Mouse (Mus musculus) hindbrain, embryonic 11.5 days (tissue): ENCODE results near the gene Zfp366. TPM values are rescaled to one million over a fixed set of nuclear protein-coding genes. Genes with fewer than 3 reads are reported as not detected.

Source experiments
- ATAC-seq: fragments of 200-750 bp; cut with Nextera tagmentation; 2 replicates; pipeline ENCODE4 v1.8.0; 2017; ENCODE audit warnings: mild to moderate bottlenecking, moderate TSS enrichment, moderate library complexity; ENCODE audit not compliant: low FRiP score
- DNase-seq: peaks from one replicate; pipeline ENCODE4 v3.0.0-alpha.2; 2015; ENCODE audit warnings: low spot score
- H3K27ac ChIP-seq: fragments of 300-500 bp; sonication (generic); 2 replicates; pipeline ENCODE4 v1.5.1; 2014; ENCODE audit warnings: mild to moderate bottlenecking, low read depth, low read length
- H3K27me3 ChIP-seq: fragments of 300-500 bp; sonication (generic); 2 replicates; pipeline ENCODE4 v1.6.1; 2014; ENCODE audit warnings: mild to moderate bottlenecking, low read length, moderate library complexity, mixed read lengths; ENCODE audit not compliant: control insufficient read depth, insufficient read depth
- H3K36me3 ChIP-seq: fragments of 300-500 bp; sonication (generic); 2 replicates; pipeline ENCODE4 v1.6.1; 2014; ENCODE audit warnings: mild to moderate bottlenecking, low read length, moderate library complexity, mixed read lengths; ENCODE audit not compliant: control insufficient read depth, insufficient read depth
- H3K4me1 ChIP-seq: fragments of 300-500 bp; sonication (generic); replicated peaks from 2 replicates; pipeline ENCODE4 v1.6.1; 2014; ENCODE audit warnings: low read length, mixed read lengths; ENCODE audit not compliant: control insufficient read depth, insufficient read depth
- H3K4me2 ChIP-seq: fragments of 300-500 bp; sonication (generic); replicated peaks from 2 replicates; pipeline ENCODE4 v1.6.1; 2014; ENCODE audit warnings: mild to moderate bottlenecking, low read depth, low read length
- H3K4me3 ChIP-seq: fragments of 300-500 bp; sonication (generic); 2 replicates; pipeline ENCODE4 v1.5.1; 2014; ENCODE audit warnings: low read depth, low read length
- H3K9ac ChIP-seq: fragments of 300-500 bp; sonication (generic); 2 replicates; pipeline ENCODE4 v1.6.1; 2014; ENCODE audit warnings: low read depth, low read length
- H3K9me3 ChIP-seq: fragments of 300-500 bp; sonication (generic); 2 replicates; pipeline ENCODE4 v1.6.1; 2016; ENCODE audit warnings: low read length; ENCODE audit not compliant: control insufficient read depth
- WGBS: fragments of 180-500 bp; shearing (Covaris S2); extraction: QIAGEN DNeasy Blood & Tissue Kit; methylation state at CpG from one replicate; pipeline ENCODE4 v1.1.7; 2014; 5-methylcytosine and 5-hydroxymethylcytosine counted together
- polyA plus RNA-seq: library from polyadenylated mRNA; unstranded; fragments of >200 nt; fragmentation: Nextera tagmentation; extraction: Ambion mirVana; gene quantifications from 2 replicates; pipeline ENCODE4 v1.2.1, GENCODE M21; 2014

Zfp366 gene
- polyA plus RNA-seq, 1 experiment from 2014 or later = 0.91 TPM

- H3K27ac ChIP-seq = no peak overlapping the region
- H3K4me2 ChIP-seq = no peak overlapping the region
- DNase-seq = no peak
- H3K27me3 ChIP-seq = no peaks in the 10 kb centered on the region
- H3K4me3 ChIP-seq = no peak overlapping the region
- H3K9me3 ChIP-seq = no peaks in the 10 kb centered on the region
- no peak for ATAC-seq
- H3K9ac ChIP-seq = no peak overlapping the region
- H3K36me3 ChIP-seq = no peaks in the 10 kb centered on the region
- 87% methylated on average over 4 of the region's 4 CpGs for WGBS
- no peaks in the 10 kb centered on the region for H3K4me1 ChIP-seq
Observed at GRCm38 (mm10) chr13:99263159-99263783, 78.6 kb downstream of the Zfp366 start.

- Histone ChIP-seq H3K9ac (no peak overlapping the region), H3K4me2 (no peak overlapping the region), H3K27me3 (no peaks in the 10 kb centered on the region), H3K27ac (no peak overlapping the region), H3K9me3 (no peaks in the 10 kb centered on the region), H3K4me1 (no peaks in the 10 kb centered on the region), H3K36me3 (no peaks in the 10 kb centered on the region), H3K4me3 (no peak overlapping the region)
- no peak for DNase-seq
- no peak for ATAC-seq
- WGBS = 87% methylated on average over 6 of the region's 6 CpGs
Observed at GRCm38 (mm10) chr13:99264483-99264882, 79.9 kb downstream of the Zfp366 start.

GRCm38 (mm10) chr13:99272046-99272445 lies 87.4 kb downstream of the Zfp366 start:
- 95% methylated on average over 3 of the region's 3 CpGs for whole genome bisulfite sequencing
- ATAC-seq = no peak
- Histone ChIP-seq H3K4me3 (no peak overlapping the region), H3K9me3 (no peaks in the 10 kb centered on the region), H3K4me2 (no peak overlapping the region), H3K9ac (no peak overlapping the region), H3K27me3 (no peaks in the 10 kb centered on the region), H3K36me3 (no peaks in the 10 kb centered on the region), H3K27ac (no peak overlapping the region), H3K4me1 (no peaks in the 10 kb centered on the region)
- no peak for DNase-seq

- WGBS = 98% methylated on average over 3 of the region's 3 CpGs
- Histone ChIP-seq H3K27ac (no peak overlapping the region), H3K9me3 (no peaks in the 10 kb centered on the region), H3K4me2 (no peak overlapping the region), H3K36me3 (no peaks in the 10 kb centered on the region), H3K27me3 (no peaks in the 10 kb centered on the region), H3K4me1 (no peaks in the 10 kb centered on the region), H3K4me3 (no peak overlapping the region), H3K9ac (no peak overlapping the region)
- ATAC-seq (no peak), DNase-seq (no peak)
Observed at GRCm38 (mm10) chr13:99277521-99277920, 92.9 kb downstream of the Zfp366 start.

- Histone ChIP-seq H3K36me3 (no peaks in the 10 kb centered on the region), H3K27me3 (no peaks in the 10 kb centered on the region), H3K9ac (no peak overlapping the region), H3K4me3 (no peak overlapping the region), H3K9me3 (no peaks in the 10 kb centered on the region), H3K27ac (no peak overlapping the region), H3K4me1 (no peaks in the 10 kb centered on the region), H3K4me2 (no peak overlapping the region)
- DNase-seq (no peak), ATAC-seq (no peak)
- 86% methylated on average over 6 of the region's 6 CpGs for WGBS
Observed at GRCm38 (mm10) chr13:99278511-99278910, 93.9 kb downstream of the Zfp366 start.

DNA sequence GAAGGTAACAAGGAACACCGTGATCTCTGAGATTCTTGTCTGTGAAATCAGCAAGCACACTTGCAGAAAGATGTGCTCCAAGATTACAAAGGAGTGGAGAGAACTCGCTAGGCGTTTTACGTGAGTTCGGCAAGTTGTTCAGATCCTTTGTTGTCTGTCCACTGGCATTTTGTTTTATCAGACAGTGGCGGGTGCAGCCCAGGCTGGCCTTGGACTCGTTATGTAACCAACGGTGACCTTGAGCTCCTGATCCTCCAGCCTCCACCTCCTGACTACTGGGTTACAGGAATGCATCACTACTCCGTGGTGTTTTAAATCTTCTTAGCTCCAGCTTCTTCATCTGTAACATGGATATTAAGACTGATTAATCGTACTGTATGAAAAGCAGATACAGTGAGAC lies 94.7 kb downstream of the Zfp366 start:
- no peak for ATAC-seq
- WGBS = 80% methylated on average over 10 of the region's 10 CpGs
- H3K9ac ChIP-seq = no peak overlapping the region

GRCm38 (mm10) chr13:99282961-99283360 lies 98.3 kb downstream of the Zfp366 start:
- WGBS = 85% methylated on average over 6 of the region's 6 CpGs
- no peaks in the 10 kb centered on the region for H3K4me1 ChIP-seq
- H3K9me3 ChIP-seq = no peaks in the 10 kb centered on the region
- no peak overlapping the region for H3K4me3 ChIP-seq
- no peak for DNase-seq
- no peaks in the 10 kb centered on the region for H3K36me3 ChIP-seq
- ATAC-seq = no peak
- no peak overlapping the region for H3K4me2 ChIP-seq
- H3K9ac ChIP-seq = no peak overlapping the region
- no peaks in the 10 kb centered on the region for H3K27me3 ChIP-seq
- no peak overlapping the region for H3K27ac ChIP-seq

More for the DNA sequence above, 94.7 kb downstream of the Zfp366 start:
- no peaks in the 10 kb centered on the region for H3K27me3 ChIP-seq
- H3K4me3 ChIP-seq = no peak overlapping the region
- H3K4me2 ChIP-seq = no peak overlapping the region
- DNase-seq = no peak
- H3K27ac ChIP-seq = no peak overlapping the region
- H3K4me1 ChIP-seq = no peaks in the 10 kb centered on the region
- H3K9me3 ChIP-seq = no peaks in the 10 kb centered on the region
- no peaks in the 10 kb centered on the region for H3K36me3 ChIP-seq

GRCm38 (mm10) chr13:99283916-99284315 lies 99.3 kb downstream of the Zfp366 start:
- H3K4me2 ChIP-seq = no peak overlapping the region
- DNase-seq (no peak), ATAC-seq (no peak)
- H3K4me3 ChIP-seq = no peak overlapping the region
- no peaks in the 10 kb centered on the region for H3K27me3 ChIP-seq
- no peak overlapping the region for H3K27ac ChIP-seq
- no peaks in the 10 kb centered on the region for H3K36me3 ChIP-seq
- H3K9ac ChIP-seq = no peak overlapping the region
- no peaks in the 10 kb centered on the region for H3K4me1 ChIP-seq
- no peaks in the 10 kb centered on the region for H3K9me3 ChIP-seq
- 85% methylated on average over 12 of the region's 12 CpGs for WGBS

DNA sequence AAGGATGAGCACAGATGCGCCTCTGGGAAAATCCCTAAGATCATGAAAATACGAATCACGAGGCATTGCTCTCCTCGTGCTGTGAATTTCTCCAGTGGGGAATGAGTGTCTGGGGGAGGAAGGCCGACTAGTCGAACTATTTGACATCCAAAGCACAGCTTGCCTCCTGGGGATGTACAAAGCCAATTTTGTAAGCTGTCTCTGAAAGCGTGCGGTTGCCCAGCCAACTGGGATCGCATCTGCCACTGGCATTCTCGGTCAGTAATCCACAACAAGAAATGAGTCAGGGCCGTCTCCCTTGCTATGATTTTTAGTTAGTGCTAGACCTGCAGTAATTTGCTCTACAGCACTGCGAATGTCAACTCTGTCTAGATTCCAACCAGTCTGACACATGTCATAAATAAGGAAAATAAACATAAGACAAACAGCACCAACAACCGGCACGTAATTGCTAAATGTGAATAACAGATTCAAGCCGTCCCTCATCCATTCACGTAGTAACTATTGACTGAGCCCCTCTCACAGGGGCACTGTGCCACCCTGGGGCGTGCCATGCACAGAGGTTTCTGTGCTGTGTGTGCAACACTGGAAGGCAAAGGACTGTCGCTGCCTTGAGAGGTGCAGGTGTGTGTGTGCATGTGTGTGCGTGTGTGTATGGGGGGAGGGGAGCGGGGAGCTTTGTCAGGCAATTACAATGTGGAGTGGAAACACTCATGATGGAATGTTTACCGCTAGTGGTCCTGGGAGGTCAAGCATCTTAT lies 100.0 kb downstream of the Zfp366 start:
- Histone ChIP-seq H3K9ac (no peak overlapping the region), H3K4me2 (no peak overlapping the region), H3K27ac (no peak overlapping the region), H3K27me3 (no peaks in the 10 kb centered on the region), H3K36me3 (no peaks in the 10 kb centered on the region), H3K4me3 (no peak overlapping the region), H3K9me3 (no peaks in the 10 kb centered on the region), H3K4me1 (no peaks in the 10 kb centered on the region)
- DNase-seq (peak; percentile 39), ATAC-seq (peak; percentile 33)
- 81% methylated on average over 21 of the region's 21 CpGs for WGBS
